Mouse (Mus musculus): Measurements from ENCODE around the gene Mef2d. TPM values are rescaled to one million over a fixed set of nuclear protein-coding genes. Genes with fewer than 3 reads are reported as not detected.

Gene Mef2d
- polyA plus RNA-seq, 1 experiment from 2014 or later: 22.5 TPM

GRCm38 (mm10) chr3:88132492-88132891 is 9.7 kb upstream of the Mef2d start:
- no peak overlapping the region for H3K4me3 ChIP-seq (ENCODE audit: low read depth, low read length)
- H3K36me3 ChIP-seq (ENCODE audit: control insufficient read depth, insufficient read depth, low read length): no peaks in the 10 kb centered on the region
- 48% methylated on average over 2 of the region's 2 CpGs for WGBS
- H3K9ac ChIP-seq (ENCODE audit: low read depth, low read length): no peak overlapping the region
- H3K9me3 ChIP-seq (replicated peaks; ENCODE audit: control insufficient read depth, low read length, poor library complexity, severe bottlenecking): no peaks in the 10 kb centered on the region
- 0 out of 2 replicates have a peak, but pooled peaks cover 1% of the 10 kb centered on the region for H3K4me1 ChIP-seq (ENCODE audit: control insufficient read depth, insufficient read depth, low read length)
- H3K27ac ChIP-seq (ENCODE audit: low read length): no peak overlapping the region
- H3K27me3 ChIP-seq (ENCODE audit: control insufficient read depth, insufficient read depth, low read depth, low read length): no peaks in the 10 kb centered on the region
- ATAC-seq: no peak
- no peak overlapping the region for H3K4me2 ChIP-seq (ENCODE audit: low read length)

- no peaks in the 10 kb centered on the region for H3K27me3 ChIP-seq (ENCODE audit: control insufficient read depth, insufficient read depth, low read depth, low read length)
- ATAC-seq: no peak
- H3K9ac ChIP-seq (ENCODE audit: low read depth, low read length): no peak overlapping the region
- H3K9me3 ChIP-seq (replicated peaks; ENCODE audit: control insufficient read depth, low read length, poor library complexity, severe bottlenecking): no peaks in the 10 kb centered on the region
- no peak overlapping the region for H3K4me3 ChIP-seq (ENCODE audit: low read depth, low read length)
- H3K4me1 ChIP-seq (ENCODE audit: control insufficient read depth, insufficient read depth, low read length): peaks cover 2% of the 10 kb centered on the region; the same call in 1 of the 2 replicates
- no peak overlapping the region for H3K27ac ChIP-seq (ENCODE audit: low read length)
- no peaks in the 10 kb centered on the region for H3K36me3 ChIP-seq (ENCODE audit: control insufficient read depth, insufficient read depth, low read length)
- no peak overlapping the region for H3K4me2 ChIP-seq (ENCODE audit: low read length)
- WGBS: 63% methylated on average over 4 of the region's 4 CpGs
Measured at GRCm38 (mm10) chr3:88133187-88133771, 8.9 kb upstream of the Mef2d start.

- no peak for ATAC-seq
- H3K4me1 ChIP-seq (ENCODE audit: control insufficient read depth, insufficient read depth, low read length): peaks cover 14% of the 10 kb centered on the region
- no peak overlapping the region for H3K27ac ChIP-seq (ENCODE audit: low read length)
- no peak overlapping the region for H3K9ac ChIP-seq (ENCODE audit: low read depth, low read length)
- H3K4me2 ChIP-seq (ENCODE audit: low read length): no peak overlapping the region
- peaks cover 7% of the 10 kb centered on the region for H3K27me3 ChIP-seq (ENCODE audit: control insufficient read depth, insufficient read depth, low read depth, low read length)
- no peaks in the 10 kb centered on the region for H3K36me3 ChIP-seq (ENCODE audit: control insufficient read depth, insufficient read depth, low read length)
- H3K4me3 ChIP-seq (ENCODE audit: low read depth, low read length): no peak overlapping the region
- 84% methylated on average over 9 of the region's 9 CpGs for WGBS
- no peaks in the 10 kb centered on the region for H3K9me3 ChIP-seq (replicated peaks; ENCODE audit: control insufficient read depth, low read length, poor library complexity, severe bottlenecking)
Measured at GRCm38 (mm10) chr3:88136346-88136745, 5.8 kb upstream of the Mef2d start.

GRCm38 (mm10) chr3:88136945-88137494 is 5.2 kb upstream of the Mef2d start:
- H3K9me3 ChIP-seq (replicated peaks; ENCODE audit: control insufficient read depth, low read length, poor library complexity, severe bottlenecking): no peaks in the 10 kb centered on the region
- no peak overlapping the region for H3K27ac ChIP-seq (ENCODE audit: low read length)
- H3K27me3 ChIP-seq (ENCODE audit: control insufficient read depth, insufficient read depth, low read depth, low read length): peaks cover 7% of the 10 kb centered on the region
- H3K4me2 ChIP-seq (ENCODE audit: low read length): no peak overlapping the region
- no peak overlapping the region for H3K4me3 ChIP-seq (ENCODE audit: low read depth, low read length)
- 74% methylated on average over 4 of the region's 4 CpGs for WGBS
- H3K4me1 ChIP-seq (ENCODE audit: control insufficient read depth, insufficient read depth, low read length): peaks cover 17% of the 10 kb centered on the region
- no peak for ATAC-seq
- no peaks in the 10 kb centered on the region for H3K36me3 ChIP-seq (ENCODE audit: control insufficient read depth, insufficient read depth, low read length)
- no peak overlapping the region for H3K9ac ChIP-seq (ENCODE audit: low read depth, low read length)

- Histone ChIP-seq H3K36me3 (ENCODE audit: control insufficient read depth, insufficient read depth, low read length) (no peaks in the 10 kb centered on the region), H3K27me3 (ENCODE audit: control insufficient read depth, insufficient read depth, low read depth, low read length) (peaks cover 7% of the 10 kb centered on the region), H3K9me3 (replicated peaks; ENCODE audit: control insufficient read depth, low read length, poor library complexity, severe bottlenecking) (no peaks in the 10 kb centered on the region), H3K4me3 (ENCODE audit: low read depth, low read length) (peak overlapping the region; percentile 46), H3K9ac (ENCODE audit: low read depth, low read length) (peak overlapping the region; percentile 50; the same call in 1 of the 2 replicates), H3K27ac (ENCODE audit: low read length) (peak overlapping the region; percentile 83), H3K4me1 (ENCODE audit: control insufficient read depth, insufficient read depth, low read length) (peaks cover 17% of the 10 kb centered on the region), H3K4me2 (ENCODE audit: low read length) (peak overlapping the region; percentile 95)
- 8% methylated on average over 3 of the region's 3 CpGs for WGBS
- ATAC-seq: no peak
Measured at GRCm38 (mm10) chr3:88137821-88138220, 4.4 kb upstream of the Mef2d start.

- peak overlapping the region; percentile 95 for H3K4me2 ChIP-seq (ENCODE audit: low read length)
- ATAC-seq: peak; percentile 80
- H3K4me1 ChIP-seq (ENCODE audit: control insufficient read depth, insufficient read depth, low read length): peaks cover 20% of the 10 kb centered on the region
- under 1% methylated on average over 32 of the region's 32 CpGs for WGBS
- H3K27ac ChIP-seq (ENCODE audit: low read length): peak overlapping the region; percentile 83
- peak overlapping the region; percentile 64 for H3K9ac ChIP-seq (ENCODE audit: low read depth, low read length)
- H3K9me3 ChIP-seq (replicated peaks; ENCODE audit: control insufficient read depth, low read length, poor library complexity, severe bottlenecking): no peaks in the 10 kb centered on the region
- no peaks in the 10 kb centered on the region for H3K36me3 ChIP-seq (ENCODE audit: control insufficient read depth, insufficient read depth, low read length)
- peaks cover 7% of the 10 kb centered on the region for H3K27me3 ChIP-seq (ENCODE audit: control insufficient read depth, insufficient read depth, low read depth, low read length)
- peak overlapping the region; percentile 46 for H3K4me3 ChIP-seq (ENCODE audit: low read depth, low read length)
Measured at GRCm38 (mm10) chr3:88138336-88139242, 3.6 kb upstream of the Mef2d start.

- peaks cover 29% of the 10 kb centered on the region for H3K4me1 ChIP-seq (ENCODE audit: control insufficient read depth, insufficient read depth, low read length)
- ATAC-seq: no peak
- peak overlapping the region; percentile 64 for H3K9ac ChIP-seq (ENCODE audit: low read depth, low read length)
- H3K4me2 ChIP-seq (ENCODE audit: low read length): peak overlapping the region; percentile 95
- peaks cover 7% of the 10 kb centered on the region for H3K27me3 ChIP-seq (ENCODE audit: control insufficient read depth, insufficient read depth, low read depth, low read length)
- 16% methylated on average over 25 of the region's 25 CpGs for WGBS
- no peaks in the 10 kb centered on the region for H3K9me3 ChIP-seq (replicated peaks; ENCODE audit: control insufficient read depth, low read length, poor library complexity, severe bottlenecking)
- no peaks in the 10 kb centered on the region for H3K36me3 ChIP-seq (ENCODE audit: control insufficient read depth, insufficient read depth, low read length)
- H3K27ac ChIP-seq (ENCODE audit: low read length): peak overlapping the region; percentile 83
- H3K4me3 ChIP-seq (ENCODE audit: low read depth, low read length): peak overlapping the region; percentile 46
Measured at GRCm38 (mm10) chr3:88139243-88140177, 2.7 kb upstream of the Mef2d start.

- no peaks in the 10 kb centered on the region for H3K36me3 ChIP-seq (ENCODE audit: control insufficient read depth, insufficient read depth, low read length)
- no peaks in the 10 kb centered on the region for H3K9me3 ChIP-seq (replicated peaks; ENCODE audit: control insufficient read depth, low read length, poor library complexity, severe bottlenecking)
- no peak overlapping the region for H3K4me2 ChIP-seq (ENCODE audit: low read length)
- H3K27ac ChIP-seq (ENCODE audit: low read length): peak overlapping the region; percentile 83
- no peak overlapping the region for H3K9ac ChIP-seq (ENCODE audit: low read depth, low read length)
- H3K4me1 ChIP-seq (ENCODE audit: control insufficient read depth, insufficient read depth, low read length): peaks cover 37% of the 10 kb centered on the region
- no peak for ATAC-seq
- H3K27me3 ChIP-seq (ENCODE audit: control insufficient read depth, insufficient read depth, low read depth, low read length): peaks cover 7% of the 10 kb centered on the region
- no peak overlapping the region for H3K4me3 ChIP-seq (ENCODE audit: low read depth, low read length)
- 39% methylated on average over 11 of the region's 11 CpGs for WGBS
Measured at GRCm38 (mm10) chr3:88140178-88140902, 1.8 kb upstream of the Mef2d start.
